Mouse (Mus musculus): Measurements from ENCODE around the gene Nup43.
"Not testable (repeated sequence)": the region's sequence is repeated elsewhere in the genome, so short reads cannot be mapped to it uniquely, and the experiment has no call there.

The Nup43 gene

DNA sequence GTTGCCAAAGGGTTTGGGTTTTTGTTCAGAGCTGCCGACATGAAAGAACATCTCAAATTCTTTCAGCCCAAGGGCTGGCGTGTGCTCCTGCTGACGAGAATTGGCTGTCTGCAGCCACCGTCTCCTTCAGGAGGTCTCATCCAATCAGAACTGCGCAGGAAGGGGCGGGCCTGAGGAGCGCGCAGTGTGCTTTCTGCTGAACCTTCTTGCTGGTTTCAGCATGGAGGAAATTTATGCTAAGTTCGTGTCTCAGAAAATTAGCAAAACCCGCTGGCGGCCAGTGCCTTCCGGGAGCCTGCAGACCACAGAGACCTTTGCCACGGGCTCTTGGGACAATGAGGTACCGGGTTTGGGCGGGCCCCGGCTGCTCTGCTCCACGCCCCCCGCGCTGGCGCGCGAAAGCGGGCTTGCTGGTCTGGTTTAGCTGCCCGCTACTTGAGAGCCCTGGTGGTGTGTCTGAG, at the start of gene Nup43:
TSS of gene Nup43 (plus strand) at position 162 of the 461 bp plus-strand sequence.
- DNase-seq (ENCODE audit: low spot score in 2 of 2) = peak; percentile 91 to 92

GRCm38 (mm10) chr10:7617556-7617955, 49.7 kb upstream of the Nup43 start:
- not testable (repeated sequence) for DNase-seq (ENCODE audit: low spot score in 2 of 2)

- DNase-seq (ENCODE audit: low spot score in 2 of 2) = no peak
Observed at GRCm38 (mm10) chr10:7619821-7620241, 47.5 kb upstream of the Nup43 start.

GRCm38 (mm10) chr10:7620723-7621122, 46.6 kb upstream of the Nup43 start:
- DNase-seq (ENCODE audit: low spot score in 2 of 2) = no peak

DNA sequence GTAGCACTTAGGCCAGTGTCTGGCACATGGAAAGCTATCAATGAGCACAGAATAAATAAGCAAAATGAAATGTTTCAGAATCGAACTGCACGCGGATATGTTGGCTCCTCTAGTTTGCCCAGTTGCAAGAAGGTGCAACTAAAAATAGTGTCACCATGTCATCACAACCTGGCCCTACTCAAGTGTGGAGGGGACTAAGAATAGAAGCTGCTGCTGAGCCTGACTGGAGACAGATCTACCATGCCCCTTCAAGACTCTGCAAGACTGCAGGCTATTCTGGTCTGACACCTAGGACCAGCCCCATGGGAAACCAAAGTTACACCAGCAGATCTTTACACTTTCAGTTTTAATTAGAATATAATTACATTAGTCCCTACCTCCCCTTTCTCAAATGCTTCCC, 44.9 kb upstream of the Nup43 start:
- no peak for DNase-seq (ENCODE audit: low spot score in 2 of 2)

- no peak for DNase-seq (ENCODE audit: low spot score in 2 of 2)
Observed at GRCm38 (mm10) chr10:7623861-7624518, 43.3 kb upstream of the Nup43 start.

- DNase-seq (ENCODE audit: low spot score in 2 of 2) = no peak
Observed at GRCm38 (mm10) chr10:7629092-7629491, 38.2 kb upstream of the Nup43 start.

DNA sequence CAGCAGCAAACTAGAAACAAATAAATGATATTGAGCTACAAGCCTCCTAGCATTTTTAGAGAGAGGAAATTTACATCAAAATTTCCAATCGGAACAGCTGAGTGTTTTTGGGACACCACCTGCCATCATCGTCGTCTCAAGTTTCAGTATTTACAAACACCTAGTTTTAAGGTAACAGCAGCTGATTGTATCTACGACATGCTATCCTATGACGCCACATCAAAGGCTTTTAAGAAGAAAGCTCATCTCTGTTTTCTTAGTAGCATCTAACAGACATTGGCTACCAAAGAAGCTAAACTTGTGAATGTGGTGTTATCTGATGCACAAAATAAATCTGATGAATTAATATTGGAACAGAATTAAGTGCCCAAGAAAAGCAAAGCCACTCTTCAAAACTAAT, 37.0 kb upstream of the Nup43 start:
- DNase-seq (ENCODE audit: low spot score in 2 of 2) = no peak

DNA sequence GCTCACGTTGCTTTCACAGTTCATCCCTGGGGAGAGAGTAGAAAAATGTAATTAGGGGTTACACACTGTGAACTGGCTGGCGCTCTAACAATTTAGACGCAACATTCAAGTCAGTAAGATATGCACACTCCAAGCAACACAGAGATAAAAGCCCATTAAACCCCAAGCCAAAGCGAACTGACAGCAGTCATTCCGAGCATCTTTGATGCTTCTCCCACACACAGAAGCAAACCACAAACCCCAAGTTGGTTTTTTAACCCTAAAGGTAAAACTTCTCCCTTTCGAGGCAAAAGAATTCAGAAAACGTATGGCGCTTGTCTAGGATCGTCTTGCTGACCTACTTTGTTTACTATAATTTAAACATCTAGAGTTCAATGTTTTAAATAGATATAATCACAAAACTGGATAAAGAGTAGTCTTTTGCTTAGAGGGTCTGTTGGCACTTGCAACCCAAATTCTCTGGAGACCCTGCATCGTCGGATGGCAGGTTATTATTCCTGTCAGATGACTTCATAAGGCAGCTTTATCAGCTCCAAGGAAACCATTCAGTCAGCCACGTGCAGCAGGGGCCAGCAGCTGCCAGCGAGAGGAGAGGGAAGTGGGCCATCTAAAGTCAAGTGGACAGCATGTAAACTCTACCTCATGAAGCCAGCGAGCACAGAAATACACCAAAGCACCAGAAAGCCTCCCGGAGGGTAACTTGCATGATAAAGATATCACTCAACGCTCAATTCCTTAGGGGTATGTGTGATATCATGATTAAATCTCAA, 36.2 kb upstream of the Nup43 start:
- DNase-seq (ENCODE audit: low spot score in 2 of 2) = no peak

DNA sequence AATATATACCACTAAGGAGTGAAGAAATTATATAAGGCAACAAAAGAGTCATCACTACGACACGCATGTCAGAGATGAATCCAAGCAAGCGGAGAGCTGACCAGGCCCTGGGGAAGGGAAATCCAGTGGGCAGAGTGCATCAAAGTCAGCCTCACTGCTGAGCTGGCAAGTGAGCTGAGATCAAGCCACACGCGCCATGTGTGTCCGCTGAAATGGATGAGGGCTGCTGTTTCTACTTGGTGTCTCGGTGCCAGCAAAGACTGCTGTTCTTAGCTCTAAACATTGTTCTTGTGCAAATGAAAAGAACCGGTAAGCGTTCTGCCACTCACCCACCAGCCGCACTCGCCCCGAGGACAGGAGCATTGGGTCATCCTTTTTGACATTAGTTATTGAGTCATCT, 26.9 kb upstream of the Nup43 start:
- no peak for DNase-seq (ENCODE audit: low spot score in 2 of 2)

DNA sequence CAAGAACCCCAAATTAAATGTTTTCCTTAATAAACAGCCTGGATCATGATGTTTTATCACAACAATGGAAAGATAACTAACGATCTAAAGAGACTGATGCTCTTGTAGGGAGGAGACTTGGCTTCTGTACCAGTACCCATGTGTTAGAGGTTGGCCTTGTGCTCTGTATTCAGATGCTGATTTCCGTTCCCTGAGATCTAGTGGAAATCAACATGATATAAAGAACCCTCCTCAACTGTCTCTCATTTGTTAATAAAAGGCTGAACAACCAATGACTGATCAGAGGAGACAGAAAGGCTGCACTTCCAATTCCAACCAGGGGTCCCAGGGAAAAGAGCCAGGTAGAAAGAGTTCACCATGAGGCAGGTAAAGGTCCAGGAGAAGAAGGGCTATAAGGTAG, 21.4 kb upstream of the Nup43 start:
- DNase-seq (ENCODE audit: low spot score in 2 of 2) = no peak

DNA sequence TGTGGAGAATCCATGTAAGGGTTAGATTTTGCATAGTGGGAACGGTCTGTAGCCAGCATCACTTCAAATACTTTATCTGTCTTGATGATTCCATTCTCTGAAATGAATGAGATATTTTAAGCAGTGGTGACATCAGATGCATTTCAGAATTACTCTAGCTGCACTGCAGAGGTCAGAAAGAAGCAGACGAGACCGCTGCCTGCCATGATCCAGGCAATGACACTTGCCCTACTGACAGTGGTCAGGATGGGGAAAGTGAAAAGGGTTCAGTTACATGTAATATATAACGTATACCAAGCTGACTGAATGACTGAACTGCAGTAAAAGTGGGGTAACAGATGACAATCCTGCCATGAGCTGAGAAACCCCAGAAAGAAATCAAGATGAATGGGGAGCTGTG, 18.2 kb upstream of the Nup43 start:
- no peak for DNase-seq (ENCODE audit: low spot score in 2 of 2)

GRCm38 (mm10) chr10:7651057-7651456, 16.2 kb upstream of the Nup43 start:
- DNase-seq (ENCODE audit: low spot score in 2 of 2) = no peak

DNA sequence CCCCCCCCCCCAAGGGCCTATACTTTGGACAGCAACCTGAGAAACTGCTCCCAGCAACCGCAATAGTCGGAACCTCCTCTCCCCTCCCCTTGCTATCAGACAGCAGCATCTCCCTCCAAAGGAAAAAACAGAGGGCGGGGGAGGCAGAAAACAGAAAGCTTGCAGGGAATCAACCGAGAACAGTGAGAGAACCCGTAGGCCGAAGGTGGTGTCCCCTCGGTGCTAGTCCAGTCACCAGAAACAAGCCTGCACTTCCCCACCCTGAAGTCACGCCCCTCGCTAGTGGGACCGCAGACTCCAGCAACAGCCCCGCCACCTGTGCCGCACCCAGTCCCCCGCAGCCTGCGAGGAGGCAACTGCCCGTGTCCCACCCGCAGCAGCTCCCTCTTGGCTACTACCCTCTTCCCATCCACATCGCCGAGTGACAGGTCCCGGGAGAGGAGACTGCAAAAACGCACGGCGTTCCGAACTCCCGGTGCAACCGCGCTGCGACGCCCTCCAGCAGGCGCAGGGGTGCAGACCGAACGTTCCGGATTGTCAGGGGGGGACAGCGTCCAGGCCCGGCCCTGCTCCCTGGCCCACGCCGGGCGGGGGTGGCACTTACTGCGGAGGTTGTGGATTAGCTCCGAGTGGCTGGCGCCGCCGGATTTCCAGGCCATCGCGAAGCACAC, 4.7 kb upstream of the Nup43 start:
- no peak for DNase-seq (ENCODE audit: low spot score in 2 of 2)

DNA sequence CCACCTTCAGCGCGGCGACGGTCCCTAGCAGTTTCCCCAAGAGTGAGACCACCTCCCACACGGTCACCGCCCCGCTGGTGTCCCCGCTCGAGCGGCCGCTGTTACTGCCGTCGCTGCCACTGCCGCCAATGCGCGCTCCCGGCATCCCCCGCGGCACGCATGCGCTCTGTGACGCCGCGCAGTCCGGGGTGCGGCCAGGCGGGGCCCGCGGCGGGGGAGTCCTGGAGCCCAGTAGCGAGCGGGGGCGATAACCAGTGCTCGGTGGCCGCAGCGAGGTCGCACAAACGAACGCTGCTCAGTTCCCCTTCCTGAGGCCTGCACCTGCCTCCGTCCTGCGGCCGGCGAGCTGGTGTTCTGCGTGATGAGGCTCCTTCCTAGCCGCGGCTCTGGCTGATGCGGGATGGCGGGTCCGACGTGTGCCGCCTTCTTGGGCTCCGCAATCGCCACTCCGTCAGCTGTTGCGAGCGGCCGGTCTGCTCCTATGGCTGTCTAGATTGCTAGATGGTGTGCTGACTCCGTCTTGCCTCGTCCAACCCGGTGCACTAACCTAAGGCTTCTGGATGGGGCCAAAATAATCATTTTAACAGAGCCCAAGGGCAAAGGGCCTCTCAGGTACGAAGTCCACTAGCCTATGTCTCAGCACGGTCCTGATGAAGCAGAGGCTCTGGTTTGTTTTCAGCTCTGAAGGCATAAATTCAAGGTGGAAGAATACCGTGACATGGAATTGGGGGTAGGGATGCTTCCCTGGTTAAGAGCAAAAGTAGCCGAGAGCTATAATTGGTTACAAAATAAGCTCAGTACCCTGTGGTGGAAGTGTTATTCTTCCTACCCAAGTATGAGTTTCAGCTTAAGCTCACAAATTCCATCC, 3.9 kb upstream of the Nup43 start:
- peak; percentile 89 to 91 for DNase-seq (ENCODE audit: low spot score in 2 of 2)

GRCm38 (mm10) chr10:7664027-7664526, 3.2 kb upstream of the Nup43 start:
- no peak for DNase-seq (ENCODE audit: low spot score in 2 of 2)

DNA sequence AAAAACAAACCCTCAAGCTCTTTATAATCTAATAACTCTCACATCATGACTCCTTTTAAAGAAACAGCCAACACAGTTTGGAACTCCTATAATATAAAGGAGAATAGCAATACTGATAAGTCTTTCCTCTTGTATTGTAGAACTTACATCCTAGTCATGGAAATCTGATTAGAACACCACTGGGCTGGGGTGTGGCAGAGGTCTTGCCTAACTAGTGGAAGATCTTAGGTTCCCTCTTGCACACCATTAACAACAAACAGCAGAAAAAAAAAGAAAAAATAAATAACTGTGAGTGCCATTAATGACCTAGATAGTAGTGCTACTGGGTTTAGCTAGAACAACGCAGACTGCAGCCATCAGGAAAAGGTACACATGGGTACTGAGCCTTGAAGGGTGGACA, 2.4 kb upstream of the Nup43 start:
- no peak for DNase-seq (ENCODE audit: low spot score in 2 of 2)

DNA sequence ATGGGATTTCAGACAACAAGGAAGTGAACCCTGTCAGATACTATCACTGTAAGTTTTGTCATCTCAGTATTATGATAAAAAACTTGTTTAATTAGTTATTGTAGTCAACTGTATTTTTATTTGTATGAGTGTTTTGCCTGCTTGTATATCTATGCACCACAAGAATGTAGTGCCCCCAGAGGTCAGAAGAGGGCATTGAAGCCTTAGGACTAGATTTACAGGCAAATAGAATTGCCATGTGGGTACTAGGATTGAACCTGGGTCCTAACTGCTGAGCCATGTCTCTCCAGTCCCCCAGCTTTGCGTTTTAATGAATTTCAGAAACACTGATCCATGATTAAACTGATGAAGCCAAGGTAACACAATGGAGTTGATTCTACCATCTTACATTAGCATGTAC, 6.4 kb downstream of the Nup43 start:
- no peak for DNase-seq (ENCODE audit: low spot score in 2 of 2)

DNA sequence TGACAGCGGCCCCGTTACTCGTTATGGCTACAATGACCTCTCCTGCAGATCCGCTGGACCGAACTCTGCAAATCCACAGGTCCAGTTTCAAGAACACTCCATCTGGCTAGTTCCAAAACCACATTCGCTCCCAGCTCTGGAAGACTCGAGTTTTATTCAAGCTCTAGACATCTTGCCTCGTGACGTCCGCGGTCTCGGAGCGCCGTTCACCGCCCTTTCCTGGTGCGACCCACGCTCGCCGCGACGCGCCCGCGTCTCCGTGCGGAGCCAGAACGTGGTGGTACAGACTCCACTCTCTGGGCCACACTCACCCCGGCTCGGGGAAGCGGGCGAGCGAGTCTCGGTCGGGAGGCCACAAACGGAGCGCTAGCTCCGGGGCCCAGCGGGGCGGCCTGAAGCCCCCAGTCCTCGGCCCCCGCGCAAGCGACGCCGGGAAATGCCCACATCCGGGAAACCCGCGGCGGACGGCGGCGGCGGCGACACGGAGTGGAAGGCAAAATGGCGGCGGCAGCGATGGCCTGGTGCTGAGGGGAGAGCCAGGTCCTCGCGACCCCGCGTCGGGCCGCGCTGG, 13.5 kb downstream of the Nup43 start, which contains the start of the genes Pcmt1 and Lats1:
TSS of gene Pcmt1 (minus strand) at position 406 of the 571 bp plus-strand sequence.
TSS of gene Lats1 (plus strand) at position 484 of the 571 bp plus-strand sequence.
- peak; percentile 88 for DNase-seq (ENCODE audit: low spot score in 2 of 2)

- DNase-seq (ENCODE audit: low spot score in 2 of 2) = peak; percentile 37 to 51
Observed at GRCm38 (mm10) chr10:7681343-7682025, 14.2 kb downstream of the Nup43 start.
